ENCODE assay signal across 9 mouse cellular contexts in genomic region chr2:31298814-31299213, GRCm38 (mm10). TPM values are rescaled to one million over a fixed set of nuclear protein-coding genes. Genes with fewer than 3 reads are reported as not detected.
DNase-seq lines count a peak whose midpoint lies in the region; ATAC-seq lines count a peak whose summit lies in the region.
"Had no signal": no experiment of that assay in that cellular context is flagged by ENCODE, and none has a peak within 500 bp of the region (broad histone marks: within the 10 kb centered on the region; RNA-seq: fewer than 3 reads in every experiment).

No protein-coding gene starts in this region.

- H3K4me1 ChIP-seq in lung, embryonic 15.5 days: no peaks in the 10 kb centered on the region
- H3K4me1 ChIP-seq in limb, embryonic 11.5 days (ENCODE audit: control insufficient read depth, insufficient read depth, low read length): no peaks in the 10 kb centered on the region
- H3K4me1 ChIP-seq in stomach, embryonic 16.5 days (ENCODE audit: control insufficient read depth, insufficient read depth, low read length): peaks cover 9% of the 10 kb centered on the region; the same call in 1 of the 2 replicates

- peak; percentile 11 for DNase-seq in cerebellum, adult 9-11 months
- no peak for DNase-seq in cerebellum, postnatal 25 days
- DNase-seq in lung, postnatal 10 days: no peak
- DNase-seq in limb, embryonic 11.5 days (ENCODE audit: low spot score): no peak
- no peak for DNase-seq in embryo, embryonic 11 days
- no peak for DNase-seq in testis, postnatal 10 days (ENCODE audit: low spot score)

- 38% methylated on average over 4 of the region's 4 CpGs for WGBS in lung, embryonic 15.5 days
- WGBS in limb, embryonic 11.5 days: 52% methylated on average over 4 of the region's 4 CpGs
- 31% methylated on average over 4 of the region's 4 CpGs for WGBS in stomach, embryonic 16.5 days

- H3K9me3 ChIP-seq in lung, embryonic 15.5 days: no peaks in the 10 kb centered on the region
- H3K9me3 ChIP-seq in limb, embryonic 11.5 days (ENCODE audit: control insufficient read depth, low read length): no peaks in the 10 kb centered on the region
- no peaks in the 10 kb centered on the region for H3K9me3 ChIP-seq in stomach, embryonic 16.5 days (replicated peaks; ENCODE audit: control insufficient read depth, low read length)
- H3K9me3 ChIP-seq: megakaryocyte, embryonic 14.5 days had no signal

- H3K4me3 ChIP-seq in lung, embryonic 15.5 days: 0 out of 2 replicates have a peak overlapping the region, but pooled peaks have one; percentile 43
- no peak overlapping the region for H3K4me3 ChIP-seq in limb, embryonic 11.5 days (ENCODE audit: low read depth, low read length)
- no peak overlapping the region for H3K4me3 ChIP-seq in stomach, embryonic 16.5 days (replicated peaks; ENCODE audit: low read length)

- H3K27ac ChIP-seq in lung, embryonic 15.5 days: no peak overlapping the region
- H3K27ac ChIP-seq in limb, embryonic 11.5 days (replicated peaks; ENCODE audit: low read depth, low read length): no peak overlapping the region
- no peak overlapping the region for H3K27ac ChIP-seq in stomach, embryonic 16.5 days (ENCODE audit: low read length)

- no peak for ATAC-seq in lung, embryonic 15.5 days (ENCODE audit: borderline replicate concordance, extremely low read depth, low FRiP score, low TSS enrichment)
- no peak for ATAC-seq in limb, embryonic 11.5 days (ENCODE audit: insufficient number of reproducible peaks, low FRiP score, low TSS enrichment, low read depth)
- no peak for ATAC-seq in stomach, embryonic 16.5 days (ENCODE audit: insufficient read depth, low FRiP score)

- H3K9ac ChIP-seq in lung, embryonic 15.5 days: no peak overlapping the region
- no peak overlapping the region; the same call in 1 of the 2 replicates for H3K9ac ChIP-seq in limb, embryonic 11.5 days (ENCODE audit: low read length)
- H3K9ac ChIP-seq in stomach, embryonic 16.5 days (ENCODE audit: low read length): 0 out of 2 replicates have a peak overlapping the region, but pooled peaks have one; percentile 26

- peaks cover 5% of the 10 kb centered on the region; the same call in 1 of the 2 replicates for H3K27me3 ChIP-seq in lung, embryonic 15.5 days
- H3K27me3 ChIP-seq in limb, embryonic 11.5 days (ENCODE audit: control insufficient read depth, insufficient read depth, low read length): no peaks in the 10 kb centered on the region
- H3K27me3 ChIP-seq in stomach, embryonic 16.5 days (ENCODE audit: control insufficient read depth, insufficient read depth, low read length): no peaks in the 10 kb centered on the region

- peak overlapping the region; percentile 54; the same call in 1 of the 2 replicates for H3K4me2 ChIP-seq in lung, embryonic 15.5 days
- H3K4me2 ChIP-seq in limb, embryonic 11.5 days (ENCODE audit: low read depth, severe bottlenecking): peak overlapping the region; percentile 45
- H3K4me2 ChIP-seq in stomach, embryonic 16.5 days (ENCODE audit: low read depth, low read length): peak overlapping the region; percentile 58; the same call in 1 of the 2 replicates

- no peaks in the 10 kb centered on the region for H3K36me3 ChIP-seq in lung, embryonic 15.5 days
- no peaks in the 10 kb centered on the region for H3K36me3 ChIP-seq in limb, embryonic 11.5 days (ENCODE audit: control insufficient read depth, insufficient read depth, low read length)
- no peaks in the 10 kb centered on the region for H3K36me3 ChIP-seq in stomach, embryonic 16.5 days (ENCODE audit: control insufficient read depth, insufficient read depth, low read length)

RNA-seq across cellular contexts. Expression of gene Hmcn2, which starts 15.4 kb away (rescaled TPM):
- 0.58 and 1.2 TPM in 2 replicates for polyA plus RNA-seq in lung, embryonic 15.5 days (2015; fragmentation: Nextera tagmentation; extraction: Ambion mirVana)
- polyA plus RNA-seq in limb, embryonic 11.5 days (2014; fragmentation: Nextera tagmentation; extraction: Ambion mirVana): not detected in 2 replicates
- 4.9 and 5.6 TPM in 2 replicates for polyA plus RNA-seq in stomach, embryonic 16.5 days (2015; fragmentation: Nextera tagmentation; extraction: Ambion mirVana)

RNA-seq across cellular contexts. Expression of gene Ncs1, which starts 53.2 kb away (rescaled TPM):
- polyA plus RNA-seq in lung, embryonic 15.5 days (2015; fragmentation: Nextera tagmentation; extraction: Ambion mirVana): 17.1 and 17.4 TPM in 2 replicates
- 59.6 and 61.9 TPM in 2 replicates for polyA plus RNA-seq in limb, embryonic 11.5 days (2014; fragmentation: Nextera tagmentation; extraction: Ambion mirVana)
- polyA plus RNA-seq in stomach, embryonic 16.5 days (2015; fragmentation: Nextera tagmentation; extraction: Ambion mirVana): 21.3 and 22.2 TPM in 2 replicates
